Mouse (Mus musculus) spleen, adult 2 months (tissue): ENCODE results near the gene Chchd2.
"Not testable (repeated sequence)": the region's sequence is repeated elsewhere in the genome, so short reads cannot be mapped to it uniquely, and the experiment has no call there.

Source experiments
- CTCF ChIP-seq: fragments of 200-500 bp; IDR thresholded peaks from 2 replicates; pipeline ENCODE4 v1.5.1; 2011; ENCODE audit warnings: mild to moderate bottlenecking, inconsistent platforms; ENCODE audit not compliant: insufficient read depth, insufficient read length, insufficient replicate concordance; ENCODE audit errors: extremely low read depth
- POLR2A ChIP-seq: fragments of 200-500 bp; IDR thresholded peaks from 2 replicates; pipeline ENCODE4 v1.6.1; 2011; ENCODE audit warnings: low read depth, low read length, inconsistent platforms

DNA sequence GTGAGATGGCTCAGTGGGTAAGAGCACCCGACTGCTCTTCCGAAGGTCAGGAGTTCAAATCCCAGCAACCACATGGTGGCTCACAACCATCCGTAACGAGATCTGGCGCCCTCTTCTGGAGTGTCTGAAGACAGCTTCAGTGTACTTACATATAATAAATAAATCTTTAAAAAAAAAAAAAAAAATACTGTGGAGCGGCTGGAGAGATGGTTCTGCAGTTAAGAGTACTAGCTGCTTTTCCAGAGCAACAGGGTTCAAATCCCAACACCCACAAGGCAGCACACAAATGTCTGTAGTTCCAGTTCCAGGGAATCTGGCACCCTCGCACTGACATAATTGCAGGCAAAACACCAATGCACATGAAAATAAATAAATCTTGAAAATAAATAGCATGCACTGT lies 3.1 kb upstream of the Chchd2 start:
- not testable (repeated sequence) for TF ChIP-seq CTCF, POLR2A
